Mouse (Mus musculus) megakaryocyte progenitor cell, adult 5-6 weeks (primary cell): ENCODE results near the gene Sesn1. TPM values are rescaled to one million over a fixed set of nuclear protein-coding genes. Genes with fewer than 3 reads are reported as not detected.
"Not testable (repeated sequence)": the region's sequence is repeated elsewhere in the genome, so short reads cannot be mapped to it uniquely, and the experiment has no call there.

ENCODE experiments used
- ATAC-seq: replicated peaks from 2 replicates; pipeline ENCODE4 v1.8.0; 2016; ENCODE audit warnings: mild to moderate bottlenecking, moderate TSS enrichment, inconsistent platforms; ENCODE audit not compliant: poor library complexity
- total RNA-seq, 2 experiments: library from RNA; stranded (forward) in 1 of 2; stranded (reverse) in 1 of 2; fragments of 157-497, 149-512 nt in 1 of 2; fragments of 200-1000 nt in 1 of 2; gene quantifications; 2 replicates each; pipeline versions ENCODE4 v1.2.3 to v1.2.4; 2015 to 2017

The Sesn1 gene
- total RNA-seq, 2 experiments from 2014 or later: 22.3 to 36.3 TPM

DNA sequence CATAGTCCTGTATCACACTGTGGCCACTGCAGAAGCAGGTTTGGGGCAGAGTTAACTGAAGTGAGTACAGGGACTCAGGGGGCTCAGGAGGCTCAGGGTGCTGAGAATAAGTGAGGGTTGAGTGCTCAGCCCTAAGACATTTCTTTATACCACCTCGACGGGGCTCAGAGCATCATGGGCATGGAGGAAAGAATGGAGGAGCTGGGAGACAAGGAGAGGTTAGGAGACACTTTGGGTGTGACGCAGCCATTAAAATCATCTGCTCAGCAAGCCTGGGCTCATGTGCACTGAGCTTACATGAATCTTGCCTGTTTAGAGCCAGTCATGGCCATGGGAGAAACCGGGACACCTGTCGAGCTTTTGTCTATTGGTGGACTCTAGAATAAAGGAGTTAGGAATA lies 10.7 kb downstream of the Sesn1 start:
- ATAC-seq: no peak

DNA sequence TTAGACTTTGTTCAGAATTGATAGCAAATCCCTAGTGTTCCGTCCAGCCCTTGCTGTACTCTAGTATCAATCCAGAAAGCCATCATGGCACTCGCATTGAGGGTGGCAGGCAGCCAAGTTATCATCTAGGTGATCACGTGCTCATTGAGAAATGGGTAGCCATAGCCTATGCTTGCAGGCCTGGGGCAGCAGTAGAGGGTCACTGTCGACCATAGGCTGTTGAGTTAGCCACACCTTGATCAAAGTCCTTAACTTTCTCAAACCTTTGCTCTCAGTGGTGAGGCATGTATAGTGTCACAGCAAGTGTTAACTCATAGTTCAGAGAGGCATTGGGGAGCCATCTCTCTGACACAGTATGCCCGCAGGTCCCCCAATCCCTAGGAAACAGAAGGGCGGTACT lies 11.4 kb downstream of the Sesn1 start:
- no peak for ATAC-seq

DNA sequence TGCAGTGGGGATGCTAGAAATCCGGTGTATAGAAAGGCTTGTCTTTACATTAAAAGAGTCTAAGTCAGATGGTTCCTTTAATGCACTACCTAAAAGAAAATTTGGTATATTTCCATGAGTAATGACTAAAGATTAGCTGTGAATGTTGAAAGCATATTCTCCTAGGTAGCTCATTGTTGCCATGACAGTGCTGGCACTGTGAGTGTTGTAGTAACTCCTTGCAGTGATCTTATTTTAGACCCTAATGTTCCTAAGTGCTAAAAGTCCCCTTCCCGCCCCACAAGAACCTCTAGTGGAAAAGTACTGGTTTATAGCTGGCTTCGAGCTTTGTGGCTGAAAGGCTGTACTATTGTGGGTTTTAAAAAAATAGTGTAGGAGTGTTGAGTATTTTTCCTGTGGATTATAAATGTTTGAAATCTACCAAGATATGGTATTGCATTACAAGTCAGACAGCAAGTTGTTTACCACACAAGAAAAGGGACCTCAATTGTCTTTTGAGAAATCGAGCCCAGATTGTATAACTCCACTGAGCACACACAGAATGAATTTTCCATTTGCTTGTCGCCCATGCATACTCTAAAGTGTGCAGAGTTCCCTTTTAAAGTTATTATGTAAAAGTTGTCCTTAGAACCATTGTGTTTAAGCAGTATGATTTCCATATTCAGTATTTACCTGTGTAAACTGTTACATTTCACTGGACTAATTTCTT lies 13.0 kb downstream of the Sesn1 start:
- ATAC-seq: no peak

DNA sequence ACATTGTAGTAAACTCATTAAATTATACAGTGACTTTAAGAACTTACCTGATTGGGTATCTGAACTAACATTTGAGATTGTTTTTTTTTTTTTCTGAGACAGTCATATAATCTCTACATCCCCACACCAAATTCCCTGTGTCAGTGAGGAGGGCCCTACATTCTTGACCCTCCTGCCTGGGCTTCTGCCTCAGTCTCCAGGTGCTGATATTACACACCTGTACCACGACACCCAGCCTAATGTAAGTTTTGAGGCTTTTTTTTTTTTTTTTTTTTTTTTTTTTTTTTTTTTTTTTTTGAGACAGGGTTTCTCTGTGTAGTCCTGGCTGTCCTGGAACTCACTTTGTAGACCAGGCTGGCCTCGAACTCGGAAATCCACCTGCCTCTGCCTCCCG lies 13.5 kb downstream of the Sesn1 start:
- ATAC-seq: not testable (repeated sequence)

DNA sequence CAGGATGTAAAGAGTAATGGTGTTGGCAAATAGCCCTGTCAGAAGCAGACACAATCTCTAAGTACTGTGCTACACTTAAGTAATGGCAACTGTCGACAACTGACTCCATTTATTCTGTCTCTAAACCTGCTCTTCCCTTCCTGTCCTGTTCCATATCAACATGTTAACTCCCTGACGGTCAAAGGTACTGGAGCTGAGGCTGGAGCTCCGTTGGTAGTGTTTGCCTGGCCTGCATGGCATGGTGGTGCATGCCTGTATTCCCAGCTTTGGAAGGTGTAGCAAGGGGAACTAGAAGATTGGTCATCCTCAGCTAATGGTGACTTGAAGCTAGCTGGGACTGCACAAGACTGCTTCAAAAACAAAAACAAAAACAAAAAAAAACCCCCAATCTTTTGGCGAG lies 14.2 kb downstream of the Sesn1 start:
- ATAC-seq: no peak

DNA sequence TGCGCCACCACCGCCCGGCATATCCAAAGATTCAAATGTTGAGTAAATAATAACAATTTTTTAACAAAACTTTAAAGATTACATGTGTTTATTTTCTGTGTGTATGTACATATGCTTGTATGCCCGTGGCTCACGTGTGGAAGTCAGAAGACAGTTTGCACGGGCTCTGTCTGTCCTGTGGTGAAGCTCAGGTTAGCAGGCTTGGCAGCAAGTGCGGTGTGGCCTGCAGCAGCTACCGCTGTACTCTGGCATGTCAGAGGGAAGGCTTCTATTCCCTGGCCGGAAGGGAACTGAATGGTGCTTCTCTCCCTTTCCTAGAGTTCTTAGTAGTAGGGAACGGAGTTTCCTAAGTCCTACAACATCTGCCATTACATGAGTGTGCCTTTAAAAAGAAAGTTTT lies 15.3 kb downstream of the Sesn1 start:
- ATAC-seq: no peak

DNA sequence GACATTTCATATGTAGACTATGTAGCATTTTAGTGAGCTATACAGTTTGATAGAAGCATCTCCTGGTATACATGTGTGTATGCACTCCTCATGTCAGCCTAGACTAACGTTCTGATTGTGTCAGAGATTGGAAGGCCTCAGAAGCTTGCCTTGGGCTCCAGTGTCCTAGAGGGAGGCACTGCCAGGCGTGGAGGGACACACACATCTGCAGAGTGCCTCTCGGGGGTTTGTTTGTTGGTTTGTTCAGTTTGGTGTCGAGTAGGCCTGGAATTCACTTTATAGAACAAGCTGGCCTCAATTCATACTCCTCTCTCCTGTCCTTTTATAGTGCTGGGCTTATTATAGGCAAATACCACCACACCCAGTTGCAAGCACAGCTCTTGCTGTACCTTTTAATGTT lies 16.3 kb downstream of the Sesn1 start:
- no peak for ATAC-seq

DNA sequence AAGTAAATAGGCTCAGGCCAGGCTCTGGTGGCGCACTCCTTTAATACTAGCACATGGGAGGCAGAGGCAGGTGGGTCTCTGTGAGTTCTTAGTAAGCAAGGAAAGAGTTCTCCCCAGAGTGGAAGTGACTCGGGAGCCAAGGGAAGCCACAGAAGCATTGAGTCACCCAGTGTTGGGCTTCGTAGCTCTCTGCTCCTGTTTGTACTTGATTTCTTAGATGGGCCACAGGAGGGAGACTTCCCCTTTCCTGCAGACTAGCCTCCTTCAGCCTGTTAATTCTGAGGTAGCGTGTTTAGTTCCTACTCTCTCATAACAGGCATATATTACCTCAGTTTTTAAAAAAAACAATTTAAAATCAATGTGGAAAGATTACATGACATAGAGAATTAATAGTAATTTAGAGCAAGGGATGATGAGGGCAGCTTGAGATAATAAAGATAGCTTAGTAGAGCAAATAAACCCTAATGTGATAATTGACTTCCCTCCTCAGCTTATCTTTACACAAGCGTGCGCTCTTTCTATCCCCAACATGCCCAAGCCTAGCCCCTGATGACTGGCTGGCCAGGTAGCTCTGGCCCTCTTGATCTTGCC lies 16.9 kb downstream of the Sesn1 start:
- ATAC-seq: peak; percentile 80

DNA sequence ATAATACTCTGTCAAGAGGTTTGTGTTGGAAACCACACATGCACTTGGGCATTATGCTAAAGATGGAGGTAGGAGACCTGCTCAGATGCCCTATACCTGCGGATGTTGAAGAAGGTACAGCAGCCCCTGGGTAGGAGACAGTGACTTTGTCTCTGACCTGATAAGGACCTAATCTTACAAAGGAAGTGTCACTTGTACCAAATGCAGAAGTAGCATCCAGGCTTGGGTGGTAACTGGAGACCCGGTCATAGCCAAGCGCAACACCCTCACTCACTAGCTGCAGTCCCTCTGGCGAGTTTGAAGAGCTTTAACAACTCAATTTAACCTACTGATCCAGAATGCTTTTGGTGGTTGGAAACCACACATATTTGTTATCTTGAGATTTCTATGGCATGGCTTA lies 18.0 kb downstream of the Sesn1 start:
- ATAC-seq: peak; percentile 58

DNA sequence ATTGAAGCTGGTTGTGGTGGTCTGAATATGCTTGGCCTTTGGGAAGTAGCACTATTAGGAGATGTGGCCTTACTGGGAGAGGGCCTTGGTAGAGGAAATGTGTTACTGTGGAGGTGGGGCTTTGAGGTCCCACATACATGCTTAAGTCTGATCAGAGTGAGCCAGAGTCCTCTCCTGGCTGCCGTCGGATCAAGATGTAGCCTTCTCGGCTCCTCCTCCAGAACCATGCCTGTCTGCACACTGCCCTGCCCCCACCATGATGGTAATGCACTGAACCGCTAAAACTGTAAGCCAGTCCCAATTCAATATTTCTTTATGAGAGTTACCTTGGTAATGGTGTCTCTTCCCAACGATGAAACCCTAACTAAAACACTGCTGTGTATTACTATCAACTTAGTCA lies 19.5 kb downstream of the Sesn1 start:
- no peak for ATAC-seq

DNA sequence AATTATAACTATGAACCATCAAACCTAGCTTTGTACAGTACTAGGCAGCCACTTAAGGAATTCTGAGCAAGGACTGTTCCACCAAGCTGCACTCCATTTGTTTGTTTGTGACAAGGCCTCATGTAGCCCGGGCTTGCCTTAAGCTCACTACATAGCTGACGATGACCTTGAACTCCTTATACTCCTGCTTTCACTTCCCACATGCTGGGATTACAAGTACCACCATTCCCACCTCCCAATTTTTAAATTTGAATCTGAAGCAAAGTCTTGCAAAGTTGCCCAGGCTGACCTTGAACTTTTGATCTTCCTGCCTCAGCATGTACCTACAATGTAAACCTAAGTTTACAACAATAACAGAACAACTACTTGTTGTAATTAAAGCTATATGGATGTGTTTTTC lies 20.2 kb downstream of the Sesn1 start:
- ATAC-seq: no peak

DNA sequence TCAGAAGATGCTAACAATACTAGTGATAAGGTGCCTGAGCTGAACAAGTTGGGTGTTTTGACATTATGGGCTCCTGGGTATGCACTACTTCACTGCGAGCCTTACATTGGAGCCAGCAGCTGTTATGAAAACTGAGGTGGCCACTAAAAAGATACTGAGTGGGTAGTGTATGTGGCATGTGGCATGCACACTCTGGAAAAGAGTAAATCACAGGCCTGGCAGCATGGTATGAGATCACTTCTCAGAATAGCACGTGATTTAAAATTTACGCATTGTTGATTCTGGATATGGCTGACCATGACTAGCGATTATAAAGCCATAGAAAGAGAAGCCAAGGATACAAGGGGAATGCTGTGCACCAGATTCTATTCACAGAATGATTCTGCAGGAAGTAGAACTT lies 20.7 kb downstream of the Sesn1 start:
- ATAC-seq: no peak

DNA sequence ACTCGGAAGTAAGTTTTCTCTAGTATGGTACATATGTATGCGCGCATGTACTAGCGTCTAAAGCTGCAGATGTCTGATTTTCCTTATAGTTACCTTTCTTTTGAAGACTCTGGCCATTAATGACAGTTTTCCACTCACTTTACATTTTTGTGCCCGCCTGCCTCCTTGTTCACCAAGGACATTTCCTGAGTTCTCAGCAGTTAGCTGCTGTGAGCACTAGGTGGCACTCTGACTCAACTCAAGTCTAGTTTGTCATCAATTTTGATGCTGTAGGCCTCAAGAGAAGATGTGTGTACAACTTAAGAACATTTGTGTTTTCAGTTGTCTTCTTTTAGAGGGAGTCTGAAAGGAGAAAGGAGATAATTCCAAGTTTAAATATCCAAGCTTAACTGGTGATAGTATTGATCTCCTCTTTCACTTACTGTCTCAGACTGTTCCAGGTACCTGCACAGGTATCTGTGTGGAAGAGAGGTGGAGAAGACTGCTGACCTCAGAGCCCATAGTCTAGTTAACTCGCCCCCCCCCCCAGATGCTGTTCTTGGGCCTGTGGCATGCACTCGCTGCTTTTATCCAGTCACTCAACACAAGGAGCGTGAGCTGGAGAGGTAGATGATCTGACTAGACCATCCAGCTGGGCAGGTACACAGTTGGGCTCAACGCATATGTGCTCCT lies 21.3 kb downstream of the Sesn1 start:
- ATAC-seq: peak; percentile 86

DNA sequence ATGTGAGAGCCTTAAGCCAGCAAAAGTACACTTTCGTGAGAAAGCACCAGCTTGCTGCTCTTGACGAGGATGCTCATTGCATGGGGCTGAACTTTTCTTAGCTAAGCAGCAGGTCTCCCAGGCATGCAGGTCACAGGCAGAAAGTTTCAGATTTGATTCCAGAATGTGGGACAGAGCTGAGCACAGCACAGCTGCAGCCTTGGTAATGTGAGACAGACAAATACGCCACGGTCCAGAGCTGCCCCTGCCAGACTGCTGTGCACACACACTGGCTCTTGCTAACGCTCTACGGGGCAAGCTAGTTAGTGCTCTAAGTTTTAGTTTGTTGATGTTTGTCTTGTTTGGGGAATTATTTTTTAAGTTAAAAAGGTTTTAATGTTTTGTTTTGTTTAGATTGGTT lies 22.5 kb downstream of the Sesn1 start:
- no peak for ATAC-seq

DNA sequence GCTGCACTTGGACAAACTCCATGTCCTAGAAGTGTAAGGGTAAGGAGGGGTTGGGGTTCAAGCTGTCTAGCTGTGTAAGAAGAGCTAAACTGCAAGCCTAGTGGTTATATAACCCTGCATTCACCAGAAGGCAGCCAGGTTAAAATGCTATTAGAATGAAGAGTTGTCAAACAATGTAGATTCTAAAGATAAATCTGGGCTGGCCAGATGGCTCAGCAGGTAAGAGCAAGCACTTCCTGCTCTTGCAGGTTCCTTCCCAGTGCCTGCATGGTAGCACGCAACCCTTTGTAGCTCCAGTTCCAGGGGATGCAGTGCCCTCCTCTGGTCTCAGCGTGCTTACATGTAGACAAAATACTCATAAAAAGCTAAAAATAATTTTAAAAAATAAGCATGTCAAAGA lies 24.4 kb downstream of the Sesn1 start:
- ATAC-seq: no peak

DNA sequence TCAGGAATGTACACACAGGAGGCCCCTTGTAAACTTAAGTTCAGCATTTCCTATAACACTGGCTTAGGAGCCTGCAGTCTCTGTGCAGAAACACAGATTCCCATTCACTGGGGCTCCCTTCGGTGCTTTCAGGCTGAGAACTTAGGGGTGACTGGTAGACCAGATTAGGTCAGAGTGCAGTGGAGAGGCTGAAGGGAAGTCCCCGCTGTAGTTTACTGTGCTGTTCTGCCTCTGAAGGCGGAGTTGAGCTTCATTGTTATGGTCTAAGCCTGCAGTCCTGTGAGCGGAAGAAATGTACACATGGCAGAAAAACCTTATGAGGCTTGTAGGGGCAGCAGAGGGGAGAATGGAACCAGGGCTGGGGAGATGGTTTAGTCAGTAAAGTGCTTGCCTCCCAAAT lies 29.2 kb downstream of the Sesn1 start:
- ATAC-seq: no peak

DNA sequence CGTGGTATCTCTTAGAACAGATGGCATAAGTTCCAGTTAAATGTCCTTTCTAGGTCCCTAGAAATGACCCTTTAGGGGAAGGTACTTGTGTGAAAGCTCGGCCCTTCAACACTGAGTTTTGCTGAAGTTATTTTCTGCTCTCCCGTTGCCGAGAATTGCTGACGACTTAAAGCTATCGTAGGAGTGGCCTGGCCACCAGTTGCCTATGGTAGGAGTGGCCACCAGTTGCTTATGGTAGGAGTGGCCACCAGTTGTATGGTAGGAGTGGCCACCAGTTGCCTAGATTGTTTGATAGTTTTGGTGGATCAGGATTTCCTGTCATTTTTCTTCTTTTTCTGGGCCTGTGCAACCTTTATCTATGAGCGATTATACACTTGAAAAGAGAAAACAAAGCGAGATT lies 38.0 kb downstream of the Sesn1 start:
- no peak for ATAC-seq

DNA sequence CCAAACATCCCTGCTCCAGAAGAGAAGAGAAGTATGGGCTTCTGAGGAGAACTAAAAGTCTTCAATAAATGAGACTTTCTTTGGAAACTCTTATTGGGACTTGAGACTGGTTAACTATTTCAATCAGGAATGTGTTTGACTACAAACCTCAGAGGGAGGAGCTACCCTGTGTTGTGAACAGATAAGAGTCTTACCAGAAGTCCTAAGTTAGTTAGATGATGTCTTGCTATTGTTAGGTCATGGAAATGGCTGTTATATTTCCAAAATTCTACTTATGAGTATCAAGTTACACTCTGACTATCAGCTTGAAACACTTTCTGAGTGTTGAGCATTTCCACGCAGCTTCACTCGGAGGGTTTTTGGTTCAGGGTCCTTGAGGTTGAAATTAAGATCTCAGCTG lies 39.0 kb downstream of the Sesn1 start:
- ATAC-seq: peak; percentile 93

DNA sequence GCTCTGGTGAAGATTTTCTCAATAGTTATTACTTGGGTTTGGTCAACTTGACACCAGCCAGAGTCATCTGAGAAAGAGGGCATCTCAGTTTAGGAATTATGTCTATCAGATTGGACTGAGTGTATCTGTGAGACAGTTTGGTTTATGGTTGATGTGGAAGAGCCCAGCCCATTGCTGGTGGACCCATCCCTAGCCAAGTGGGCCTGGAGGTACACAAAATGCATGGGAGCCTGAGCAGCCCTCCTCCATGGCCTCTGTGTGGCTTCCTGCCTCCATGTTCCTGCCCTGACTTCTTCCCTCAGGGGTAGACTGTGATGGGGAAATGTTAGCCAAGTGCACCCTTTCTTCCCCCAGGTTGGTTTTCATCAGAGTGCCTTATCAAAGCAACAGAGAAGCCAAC lies 50.1 kb downstream of the Sesn1 start:
- ATAC-seq: no peak

DNA sequence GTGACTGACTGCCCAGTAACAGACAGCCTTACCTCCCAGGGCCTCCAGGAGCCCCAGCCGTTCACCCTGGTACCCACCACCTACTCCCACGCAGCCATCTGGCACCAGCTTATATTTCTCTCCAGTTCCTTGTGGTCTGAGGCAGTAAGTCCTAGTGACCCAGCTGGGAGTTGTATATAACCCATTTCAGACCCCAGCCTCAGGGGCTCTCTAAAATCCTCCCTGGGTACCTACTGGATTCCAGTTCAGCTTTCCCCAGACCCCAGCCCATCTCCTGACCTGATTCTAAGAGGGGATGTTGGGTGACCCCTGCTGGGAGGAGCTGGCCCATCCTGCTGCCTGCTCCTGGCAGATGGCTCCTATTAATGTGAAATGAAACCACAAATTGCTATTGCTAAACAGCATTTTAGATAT lies 50.5 kb downstream of the Sesn1 start:
- no peak for ATAC-seq

DNA sequence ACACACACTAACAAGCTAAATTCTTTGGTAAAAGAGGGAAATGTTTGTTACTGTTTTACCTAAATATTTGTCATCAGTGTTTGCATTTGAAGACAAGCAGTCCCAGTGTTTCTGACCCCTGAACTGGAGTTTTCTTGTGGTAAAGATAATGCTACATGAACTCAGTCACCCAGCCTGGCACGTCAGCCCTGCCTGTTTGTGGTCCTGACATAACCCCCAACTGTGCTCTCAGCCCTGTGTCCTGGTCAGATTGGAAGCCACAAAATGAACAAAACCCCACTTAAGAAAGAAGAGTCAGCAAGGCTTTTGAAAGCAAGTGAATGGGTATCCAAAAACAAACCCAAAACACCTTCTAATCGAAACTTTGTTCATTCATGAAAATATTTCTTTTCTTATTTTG lies 53.3 kb downstream of the Sesn1 start:
- ATAC-seq: peak; percentile 58

DNA sequence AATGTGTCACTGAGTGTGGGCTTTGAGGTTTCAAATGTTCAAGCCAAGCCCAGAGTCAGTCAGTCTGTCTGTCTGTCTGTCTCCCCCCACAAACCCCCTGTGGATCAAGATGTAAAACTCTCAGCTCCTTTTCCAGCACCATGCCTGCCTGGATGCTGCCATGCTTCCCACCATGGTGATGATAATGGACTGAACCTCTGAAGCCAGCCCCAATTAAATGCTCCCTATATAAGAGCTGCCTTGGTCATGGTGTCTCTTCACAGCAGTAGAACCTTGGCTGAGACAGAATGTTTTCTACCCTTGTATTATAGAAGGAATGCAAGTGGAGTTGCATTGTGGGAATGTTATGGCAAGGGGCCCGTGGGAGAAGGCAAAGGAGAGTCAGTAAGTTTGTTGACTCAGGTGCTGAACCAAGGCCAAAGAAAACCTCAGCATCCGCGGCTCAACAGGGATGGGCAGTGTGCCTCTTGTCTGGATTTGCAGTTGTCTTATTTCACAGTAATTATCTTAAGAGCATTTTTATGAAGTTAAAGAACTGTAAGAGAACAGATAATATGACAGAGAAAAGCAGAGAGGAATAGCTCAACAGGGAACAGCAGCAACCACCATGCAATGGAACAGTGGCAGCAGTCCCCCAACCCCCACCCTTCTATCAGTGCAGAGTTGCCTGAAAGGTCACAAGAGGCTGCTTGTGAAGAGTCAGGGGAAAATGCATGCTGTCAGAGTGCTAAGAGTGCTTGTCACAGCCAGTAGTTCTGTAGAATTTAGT lies 56.5 kb downstream of the Sesn1 start:
- no peak for ATAC-seq
